Mouse (Mus musculus) adrenal gland, postnatal 4 days (tissue): ENCODE results near the gene Disc1. TPM values are rescaled to one million over a fixed set of nuclear protein-coding genes. Genes with fewer than 3 reads are reported as not detected.

Experiments used
- DNase-seq, 2 experiments: peaks; one replicate each; pipeline ENCODE4 v3.0.0; 2021 to 2022; ENCODE audit warnings: low spot score in 2 of 2, mixed read lengths in 2 of 2
- long read RNA-seq, 2 experiments: library from polyadenylated mRNA; stranded (forward); transcript quantifications; one replicate each; pipeline ENCODE4 v2.0.0; 2021
- total RNA-seq, 2 experiments: library from RNA; stranded (reverse); gene quantifications; 2 replicates each; pipeline ENCODE4 v1.2.3; 2021

Disc1 gene
- total RNA-seq: 1 to 10 TPM; 4.1 to 4.8 TPM
- long read RNA-seq, experiment 1, partial matches to known transcripts: 1 of 2 reads
- long read RNA-seq, experiment 1, other reads (novel, unspliced or antisense): 0 of 2 reads
- long read RNA-seq, experiment 2, partial matches to known transcripts: 1 of 3 reads
- long read RNA-seq, experiment 2, other reads (novel, unspliced or antisense): 2 of 3 reads

- DNase-seq: no peak
Observed at GRCm38 (mm10) chr8:125053505-125054435, at the start of gene Disc1. Gene Disc1, plus strand, starts transcription at chr8:125054195.

GRCm38 (mm10) chr8:125012695-125013627 is 41.0 kb upstream of the Disc1 start, which contains the start of gene Tsnax:
Gene Tsnax, plus strand, starts transcription at chr8:125012997.
- peak; percentile 80 to 85 for DNase-seq

- no peak for DNase-seq
Observed at GRCm38 (mm10) chr8:125024085-125024484, 29.9 kb upstream of the Disc1 start.

- no peak for DNase-seq
Observed at GRCm38 (mm10) chr8:125027211-125027610, 26.8 kb upstream of the Disc1 start.

- no peak for DNase-seq
Observed at GRCm38 (mm10) chr8:125028841-125029240, 25.2 kb upstream of the Disc1 start.

- no peak for DNase-seq
Observed at GRCm38 (mm10) chr8:125031276-125031675, 22.7 kb upstream of the Disc1 start.

GRCm38 (mm10) chr8:125034669-125035068 is 19.3 kb upstream of the Disc1 start:
- DNase-seq: peak; percentile 35 to 61

GRCm38 (mm10) chr8:125037081-125037480 is 16.9 kb upstream of the Disc1 start:
- DNase-seq: no peak

- DNase-seq: no peak
Observed at GRCm38 (mm10) chr8:125038731-125039130, 15.3 kb upstream of the Disc1 start.

- DNase-seq: no peak
Observed at GRCm38 (mm10) chr8:125040587-125041375, 13.2 kb upstream of the Disc1 start.

- DNase-seq: no peak
Observed at GRCm38 (mm10) chr8:125041496-125041895, 12.5 kb upstream of the Disc1 start.

- DNase-seq: no peak
Observed at GRCm38 (mm10) chr8:125043394-125043793, 10.6 kb upstream of the Disc1 start.

GRCm38 (mm10) chr8:125043935-125044334 is 10.1 kb upstream of the Disc1 start:
- DNase-seq: no peak

- no peak for DNase-seq
Observed at GRCm38 (mm10) chr8:125045760-125046159, 8.2 kb upstream of the Disc1 start.

GRCm38 (mm10) chr8:125049051-125049750 is 4.8 kb upstream of the Disc1 start:
- no peak for DNase-seq

- no peak for DNase-seq
Observed at GRCm38 (mm10) chr8:125049826-125050225, 4.2 kb upstream of the Disc1 start.

- peak; percentile 52 to 56 for DNase-seq
Observed at GRCm38 (mm10) chr8:125052026-125052425, 2.0 kb upstream of the Disc1 start.

- peak in 1 of 2 experiments; percentile 26 for DNase-seq
Observed at GRCm38 (mm10) chr8:125054436-125054810, 428 bp downstream of the Disc1 start.

- no peak for DNase-seq
Observed at GRCm38 (mm10) chr8:125060904-125061303, 6.9 kb downstream of the Disc1 start.

GRCm38 (mm10) chr8:125065596-125065995 is 11.6 kb downstream of the Disc1 start:
- no peak for DNase-seq
